Mouse (Mus musculus) forebrain, embryonic 16.5 days (tissue): Measurements from ENCODE around the gene Ptprz1. TPM values are rescaled to one million over a fixed set of nuclear protein-coding genes. Genes with fewer than 3 reads are reported as not detected.
A peak's percentile ranks its signal among the peaks of the same experiment; 100 is the strongest.

Experiments used
- ATAC-seq: fragments of 200-750 bp; cut with Nextera tagmentation; 2 replicates; pipeline ENCODE4 v1.8.0; 2017; ENCODE audit warnings: mild to moderate bottlenecking, moderate library complexity
- H3K27ac ChIP-seq: fragments of 300-500 bp; sonication (generic); 2 replicates; pipeline ENCODE4 v1.5.1; 2014; ENCODE audit warnings: low read length, control low read depth
- H3K27me3 ChIP-seq: fragments of 300-500 bp; sonication (generic); replicated peaks from 2 replicates; pipeline ENCODE4 v1.6.1; 2014; ENCODE audit warnings: low read length; ENCODE audit not compliant: control insufficient read depth, insufficient read depth
- H3K36me3 ChIP-seq: fragments of 300-500 bp; sonication (generic); 2 replicates; pipeline ENCODE4 v1.6.1; 2014; ENCODE audit not compliant: control insufficient read depth, insufficient read depth
- H3K4me1 ChIP-seq: fragments of 300-500 bp; sonication (generic); replicated peaks from 2 replicates; pipeline ENCODE4 v1.6.1; 2014; ENCODE audit warnings: low read length; ENCODE audit not compliant: control insufficient read depth, insufficient read depth
- H3K4me2 ChIP-seq: fragments of 300-500 bp; sonication (generic); 2 replicates; pipeline ENCODE4 v1.6.1; 2014; ENCODE audit warnings: mild to moderate bottlenecking, low read length, control low read depth
- H3K4me3 ChIP-seq: fragments of 300-500 bp; sonication (generic); replicated peaks from 2 replicates; pipeline ENCODE4 v1.5.1; 2014; ENCODE audit warnings: mild to moderate bottlenecking, low read length, control low read depth
- H3K9ac ChIP-seq: fragments of 300-500 bp; sonication (generic); replicated peaks from 2 replicates; pipeline ENCODE4 v1.6.1; 2014; ENCODE audit warnings: low read depth, low read length, control low read depth
- H3K9me3 ChIP-seq: fragments of 300-500 bp; sonication (generic); 2 replicates; pipeline ENCODE4 v1.6.1; 2016; ENCODE audit warnings: low read length; ENCODE audit not compliant: control insufficient read depth
- WGBS: fragments of 180-500 bp; shearing (Covaris S2); extraction: QIAGEN DNeasy Blood & Tissue Kit; methylation state at CpG from one replicate; pipeline ENCODE4 v1.1.7; 2014; 5-methylcytosine and 5-hydroxymethylcytosine counted together
- polyA plus RNA-seq: library from polyadenylated mRNA; unstranded; fragments of >200 nt; fragmentation: Nextera tagmentation; extraction: Ambion mirVana; gene quantifications from 2 replicates; pipeline ENCODE4 v1.2.1, GENCODE M21; 2015

The Ptprz1 gene
- polyA plus RNA-seq, 1 experiment from 2014 or later: 133 TPM

DNA sequence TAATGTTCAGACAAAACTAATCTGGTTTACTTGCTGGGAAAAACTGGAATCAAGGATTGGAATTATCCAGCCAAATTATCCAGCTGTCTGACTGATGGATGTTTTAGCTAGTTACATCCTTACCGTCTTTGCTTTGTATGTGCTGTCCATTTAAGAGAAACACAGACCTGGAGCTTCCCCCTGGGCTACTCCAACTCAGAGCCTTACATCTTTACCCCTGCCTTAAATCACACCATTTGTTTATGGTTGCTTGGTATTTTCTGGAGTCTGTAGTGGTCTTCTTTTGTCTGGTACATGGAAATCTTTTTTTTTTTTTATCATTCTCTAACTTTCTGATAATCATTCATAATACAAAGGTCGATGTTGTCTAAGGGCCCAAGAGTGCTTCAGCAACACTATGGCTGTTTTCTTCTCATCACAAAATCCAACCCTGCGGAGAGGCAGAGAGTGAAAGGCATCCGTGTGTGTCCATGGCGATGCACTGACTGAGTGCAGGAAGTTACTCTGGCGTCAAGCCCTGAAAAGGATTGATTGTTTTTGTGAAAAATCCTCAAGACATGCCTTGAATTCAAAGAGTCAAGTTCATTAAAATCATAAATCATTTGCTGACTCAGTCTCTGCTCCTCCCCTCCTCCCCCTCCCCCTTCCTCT, 34.1 kb downstream of the Ptprz1 start:
- H3K4me2 ChIP-seq: no peak overlapping the region
- no peaks in the 10 kb centered on the region for H3K9me3 ChIP-seq
- no peak overlapping the region for H3K4me3 ChIP-seq
- 0 out of 2 replicates have a peak, but pooled peaks have one; percentile 34 for ATAC-seq
- no peaks in the 10 kb centered on the region for H3K27me3 ChIP-seq
- H3K9ac ChIP-seq: no peak overlapping the region
- WGBS: 21% methylated on average over 6 of the region's 6 CpGs
- H3K4me1 ChIP-seq: peaks cover 6% of the 10 kb centered on the region; the same call in 1 of the 2 replicates
- H3K36me3 ChIP-seq: no peaks in the 10 kb centered on the region
- no peak overlapping the region for H3K27ac ChIP-seq

DNA sequence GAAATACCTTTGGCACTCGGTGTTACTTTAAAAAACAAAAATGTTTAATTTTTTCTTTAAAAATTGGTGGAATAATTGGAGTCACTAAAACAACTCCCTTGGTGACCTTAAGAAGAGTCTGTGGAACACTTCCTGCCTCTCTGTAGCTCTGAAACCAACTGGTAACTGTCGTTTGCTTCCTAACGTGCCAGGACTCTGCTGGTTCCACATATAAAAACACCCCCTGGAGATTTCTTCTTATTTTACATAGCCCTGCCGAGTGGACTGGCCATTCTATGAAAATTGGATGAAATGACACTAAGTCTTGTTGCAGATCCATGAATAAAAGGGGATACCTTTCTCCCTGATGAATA, 34.6 kb downstream of the Ptprz1 start:
- peaks cover 6% of the 10 kb centered on the region; the same call in 1 of the 2 replicates for H3K4me1 ChIP-seq
- H3K27ac ChIP-seq: no peak overlapping the region
- no peaks in the 10 kb centered on the region for H3K36me3 ChIP-seq
- 31% methylated on average over 4 of the region's 4 CpGs for WGBS
- no peaks in the 10 kb centered on the region for H3K27me3 ChIP-seq
- H3K9me3 ChIP-seq: no peaks in the 10 kb centered on the region
- H3K4me3 ChIP-seq: no peak overlapping the region
- no peak overlapping the region for H3K4me2 ChIP-seq
- ATAC-seq: no peak
- no peak overlapping the region for H3K9ac ChIP-seq

DNA sequence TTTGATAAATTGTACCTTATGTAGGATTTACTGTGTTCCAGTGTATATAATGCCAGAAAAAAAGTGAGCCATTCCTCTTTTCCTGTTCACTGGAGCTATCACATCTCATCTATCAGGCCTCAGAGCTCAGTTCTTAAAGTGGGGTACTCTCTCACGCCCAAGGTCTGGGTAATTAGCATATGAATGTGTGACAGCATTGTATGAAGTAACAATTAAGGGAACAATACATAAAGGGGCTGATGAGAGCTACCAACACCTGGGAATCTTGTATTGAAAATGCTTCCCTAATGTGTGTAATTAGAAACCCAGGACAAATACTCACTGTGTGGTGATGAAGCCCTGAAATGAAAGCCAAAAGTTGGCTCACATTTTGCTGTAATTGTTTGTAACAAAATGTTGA, 47.6 kb downstream of the Ptprz1 start:
- no peaks in the 10 kb centered on the region for H3K9me3 ChIP-seq
- H3K27ac ChIP-seq: no peak overlapping the region

DNA sequence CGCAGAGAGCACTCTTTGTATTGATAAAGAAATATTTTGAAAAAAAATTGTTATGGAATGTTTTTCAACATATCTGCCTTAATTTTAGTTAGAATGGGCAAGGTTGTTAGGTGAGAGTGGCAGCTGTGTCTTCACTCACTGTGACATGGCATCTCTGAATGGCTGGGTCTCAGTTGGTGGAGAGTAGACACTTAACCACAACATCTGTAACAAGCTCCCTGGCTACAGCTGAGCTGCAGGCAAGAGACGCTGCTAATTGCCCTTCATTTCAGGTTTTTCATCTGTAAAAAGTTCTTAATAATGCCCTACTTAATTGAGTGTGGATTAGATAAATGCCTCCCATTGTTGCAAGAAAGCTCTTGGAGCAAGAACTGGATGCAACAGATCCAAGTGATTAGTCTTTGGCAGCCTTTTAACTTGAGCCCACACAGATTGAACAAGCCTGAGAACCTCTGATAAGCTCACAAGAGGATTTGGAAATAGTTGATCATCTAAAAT, 57.5 kb downstream of the Ptprz1 start:
- ATAC-seq: no peak
- peaks cover 9% of the 10 kb centered on the region for H3K4me1 ChIP-seq
- no peaks in the 10 kb centered on the region for H3K9me3 ChIP-seq
- H3K4me2 ChIP-seq: no peak overlapping the region
- no peaks in the 10 kb centered on the region for H3K27me3 ChIP-seq
- H3K27ac ChIP-seq: no peak overlapping the region
- no peaks in the 10 kb centered on the region for H3K36me3 ChIP-seq
- H3K4me3 ChIP-seq: no peak overlapping the region
- WGBS: 48% methylated on average over 2 of the region's 2 CpGs
- no peak overlapping the region for H3K9ac ChIP-seq

More for the DNA sequence above, 47.6 kb downstream of the Ptprz1 start:
- H3K27me3 ChIP-seq: no peaks in the 10 kb centered on the region
- H3K4me3 ChIP-seq: no peak overlapping the region
- peak; percentile 85 for ATAC-seq
- WGBS: 7% methylated on average over 1 of the region's 1 CpGs
- no peak overlapping the region for H3K4me2 ChIP-seq
- H3K9ac ChIP-seq: no peak overlapping the region
- H3K36me3 ChIP-seq: no peaks in the 10 kb centered on the region
- H3K4me1 ChIP-seq: peaks cover 9% of the 10 kb centered on the region

DNA sequence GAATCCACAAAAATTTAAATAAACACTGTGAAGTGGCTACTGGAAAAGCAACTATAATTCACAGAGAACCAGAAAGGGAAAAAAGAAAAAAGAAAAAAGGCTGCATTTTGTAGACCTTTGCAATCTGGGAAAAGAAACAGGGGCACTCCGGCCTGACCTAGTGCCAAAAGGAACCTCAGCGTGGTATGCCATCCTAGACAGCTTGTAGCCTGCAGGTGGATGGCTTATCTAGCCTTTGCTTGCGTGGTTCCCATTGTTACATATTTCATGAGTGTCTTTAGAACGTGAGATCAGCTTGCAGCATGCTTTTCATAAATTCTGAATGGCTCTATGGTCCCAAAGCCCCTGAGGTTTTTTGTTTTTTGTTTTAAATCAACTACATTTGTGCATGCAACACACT, 61.8 kb downstream of the Ptprz1 start:
- no peak overlapping the region for H3K4me3 ChIP-seq
- no peaks in the 10 kb centered on the region for H3K9me3 ChIP-seq
- no peak overlapping the region; the same call in 1 of the 2 replicates for H3K9ac ChIP-seq
- no peak for ATAC-seq
- H3K27me3 ChIP-seq: no peaks in the 10 kb centered on the region
- H3K36me3 ChIP-seq: no peaks in the 10 kb centered on the region
- WGBS: 25% methylated on average over 4 of the region's 4 CpGs
- H3K4me2 ChIP-seq: no peak overlapping the region
- H3K27ac ChIP-seq: no peak overlapping the region
- H3K4me1 ChIP-seq: peaks cover 31% of the 10 kb centered on the region

DNA sequence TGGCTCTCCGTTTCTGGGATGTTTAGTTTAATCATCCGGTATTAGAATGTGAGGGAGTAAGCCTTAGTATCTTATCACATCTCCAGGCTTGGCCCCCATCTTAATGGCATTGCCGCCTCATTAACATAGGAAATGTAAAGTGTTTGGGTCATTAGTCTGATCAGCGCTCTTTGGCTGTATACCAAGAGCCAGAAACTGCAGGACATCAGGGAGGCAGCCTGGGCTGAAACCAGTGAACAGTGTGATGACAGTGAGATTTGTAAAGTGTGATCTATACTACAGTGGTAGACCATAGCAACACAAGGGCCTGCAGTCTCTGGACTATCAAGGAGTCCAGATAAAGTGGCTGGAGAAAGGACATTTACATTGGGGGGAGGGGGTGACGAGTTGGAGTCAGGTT, 62.2 kb downstream of the Ptprz1 start:
- peak; percentile 47 for ATAC-seq
- WGBS: 13% methylated on average over 5 of the region's 5 CpGs
- H3K27ac ChIP-seq: no peak overlapping the region

DNA sequence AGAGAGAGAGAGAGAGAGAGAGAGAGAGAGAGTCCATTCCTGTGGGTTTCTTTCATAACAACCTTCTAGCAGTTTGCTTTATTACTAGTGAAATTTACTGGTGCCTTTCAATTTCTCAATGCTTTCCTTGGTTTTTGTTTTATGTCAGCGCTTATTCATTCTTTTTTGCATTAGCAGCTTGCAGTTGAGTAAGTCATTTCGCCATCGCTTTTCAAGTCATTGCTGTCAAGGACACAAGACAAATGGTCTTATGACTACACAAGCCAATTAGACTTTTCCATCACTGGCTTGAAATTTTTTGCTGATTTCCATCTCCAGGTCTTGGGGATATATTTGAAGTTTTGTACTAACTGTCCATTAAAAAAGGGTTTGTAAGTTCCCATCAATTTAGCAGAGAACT, 68.9 kb downstream of the Ptprz1 start:
- no peak for ATAC-seq
- 93% methylated on average over 3 of the region's 3 CpGs for WGBS

More for the DNA sequence above, 62.2 kb downstream of the Ptprz1 start:
- Histone ChIP-seq H3K9ac (no peak overlapping the region; the same call in 1 of the 2 replicates), H3K36me3 (no peaks in the 10 kb centered on the region), H3K9me3 (no peaks in the 10 kb centered on the region), H3K27me3 (no peaks in the 10 kb centered on the region), H3K4me2 (no peak overlapping the region), H3K4me1 (peaks cover 31% of the 10 kb centered on the region), H3K4me3 (no peak overlapping the region)

DNA sequence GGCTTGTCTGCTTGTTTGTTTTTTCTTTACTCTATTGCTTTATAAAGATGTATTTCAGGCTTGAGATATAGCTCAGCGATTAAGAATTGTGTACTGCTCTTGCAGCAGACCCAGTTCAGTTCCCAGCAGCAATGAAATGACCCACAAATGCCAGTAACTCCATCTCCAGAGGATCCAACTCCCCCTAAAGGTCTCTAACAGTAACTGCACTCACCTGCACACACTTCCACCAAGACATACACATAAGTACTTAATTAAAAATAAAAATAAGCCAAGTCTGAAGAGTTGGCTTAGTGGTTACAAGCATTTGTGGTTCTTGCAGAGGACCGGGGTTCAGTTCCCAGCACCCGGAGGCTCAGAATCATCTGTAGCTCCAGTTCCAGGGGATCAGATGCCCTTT, 88.1 kb downstream of the Ptprz1 start:
- Histone ChIP-seq H3K9me3 (no peaks in the 10 kb centered on the region), H3K27ac (no peak overlapping the region), H3K4me3 (no peak overlapping the region), H3K36me3 (peaks cover 7% of the 10 kb centered on the region), H3K27me3 (no peaks in the 10 kb centered on the region), H3K9ac (no peak overlapping the region), H3K4me1 (no peaks in the 10 kb centered on the region), H3K4me2 (no peak overlapping the region)
- ATAC-seq: no peak
- whole genome bisulfite sequencing: 92% methylated on average over 3 of the region's 3 CpGs

More for the DNA sequence above, 68.9 kb downstream of the Ptprz1 start:
- Histone ChIP-seq H3K4me1 (peaks cover 18% of the 10 kb centered on the region), H3K27ac (no peak overlapping the region), H3K9ac (no peak overlapping the region), H3K4me3 (no peak overlapping the region), H3K9me3 (no peaks in the 10 kb centered on the region), H3K36me3 (no peaks in the 10 kb centered on the region), H3K4me2 (no peak overlapping the region), H3K27me3 (no peaks in the 10 kb centered on the region)

DNA sequence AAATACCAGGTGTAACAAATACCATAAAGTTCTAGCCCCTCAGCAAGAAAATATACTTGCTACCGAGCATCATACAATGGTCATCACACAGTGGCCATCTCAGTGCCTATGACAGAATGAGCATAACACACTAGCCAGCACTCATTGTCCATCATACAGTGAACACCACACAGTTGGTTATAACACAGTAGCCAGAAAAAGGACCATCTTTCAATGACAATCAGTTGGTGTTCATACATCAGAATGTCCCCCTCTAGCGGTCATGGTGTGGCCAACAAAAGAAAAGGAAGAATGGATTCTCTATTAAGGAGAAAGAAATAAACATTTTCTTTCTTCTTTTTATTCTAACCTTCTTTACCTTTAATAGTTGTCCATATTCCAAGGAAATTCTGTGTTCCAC, 92.8 kb downstream of the Ptprz1 start:
- Histone ChIP-seq H3K4me1 (no peaks in the 10 kb centered on the region), H3K4me3 (no peak overlapping the region), H3K36me3 (peaks cover 7% of the 10 kb centered on the region), H3K27ac (no peak overlapping the region), H3K27me3 (no peaks in the 10 kb centered on the region), H3K9me3 (no peaks in the 10 kb centered on the region), H3K9ac (no peak overlapping the region), H3K4me2 (no peak overlapping the region)
- WGBS: 48% methylated on average over 2 of the region's 2 CpGs
- 0 out of 2 replicates have a peak, but pooled peaks have one; percentile 43 for ATAC-seq
